Mouse (Mus musculus): ENCODE data around the gene Gm6309. TPM values are rescaled to one million over a fixed set of nuclear protein-coding genes. Genes with fewer than 3 reads are reported as not detected.
A peak's percentile ranks its signal among the peaks of the same experiment; 100 is the strongest.
"Not testable (repeated sequence)": the region's sequence is repeated elsewhere in the genome, so short reads cannot be mapped to it uniquely, and the experiment has no call there.

Gene Gm6309
- not detected for total RNA-seq (2021)

DNA sequence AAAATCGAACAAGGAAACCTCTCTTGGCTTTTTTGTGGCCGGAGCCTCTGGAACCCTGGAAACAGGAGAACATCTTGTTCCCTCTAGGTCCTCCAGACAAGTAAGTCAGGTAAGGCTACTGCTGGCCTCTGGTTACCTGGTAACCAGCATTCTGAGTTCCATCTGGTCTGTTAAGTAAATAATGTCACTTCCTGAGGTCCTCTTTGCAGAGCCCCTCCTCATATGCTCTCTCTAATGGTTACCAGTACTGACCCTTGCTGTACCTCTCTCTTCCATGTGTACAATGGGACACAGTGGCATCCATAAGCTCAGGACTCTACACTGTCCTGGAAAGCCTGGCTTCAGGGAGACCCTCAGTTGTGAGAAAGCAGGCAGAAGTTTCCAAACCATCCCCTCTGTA, at the start of gene Gm6309:
Gm6309 (minus strand) TSS at position 101 of the 400 bp plus-strand sequence.
- intact Hi-C loops (cut with DNase I); DNase-seq (ENCODE audit: low spot score in 2 of 2): not testable (repeated sequence)

DNA sequence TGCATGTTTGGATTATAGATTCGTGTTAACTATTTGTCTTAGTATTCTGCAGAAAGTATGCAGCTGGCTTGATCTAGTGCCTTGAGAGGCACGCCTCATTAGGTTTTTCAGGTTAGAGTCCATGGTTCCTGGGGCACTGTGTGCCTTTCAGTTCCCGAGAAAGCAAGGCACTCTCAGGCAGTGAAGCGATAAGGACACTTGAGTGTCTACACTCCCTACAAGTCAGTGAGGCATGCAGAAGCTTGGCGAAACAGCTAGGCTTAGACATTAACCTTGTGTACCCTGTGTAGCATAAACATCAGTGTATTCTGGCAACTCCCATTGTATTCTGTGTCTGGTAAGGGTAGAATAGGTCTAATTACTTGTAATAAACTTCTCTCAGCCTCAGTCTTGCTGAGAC, 35.0 kb upstream of the Gm6309 start:
- no peak for DNase-seq (ENCODE audit: low spot score in 2 of 2)
- intact Hi-C loops (cut with DNase I), result no loop called here

DNA sequence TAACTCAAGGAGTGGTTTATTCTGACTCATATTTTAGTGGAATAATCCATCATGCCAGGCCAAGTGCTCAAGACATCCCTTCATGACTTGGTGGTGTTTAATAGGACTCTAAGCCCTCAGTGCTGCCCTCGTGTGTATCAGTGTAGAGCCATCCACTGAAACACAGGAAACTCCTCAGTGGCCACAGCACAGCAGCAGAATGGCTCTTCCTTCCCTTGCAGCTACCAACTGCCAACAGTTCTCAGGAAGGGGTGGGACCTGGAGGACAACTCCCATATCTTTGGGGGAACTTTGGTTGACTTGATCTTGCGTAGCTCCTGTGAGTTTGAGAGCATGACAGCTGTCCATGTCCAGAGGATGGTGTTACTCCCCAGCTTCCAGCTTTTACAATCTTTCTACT, 33.4 kb upstream of the Gm6309 start:
- no peak for DNase-seq (ENCODE audit: low spot score in 2 of 2)
- intact Hi-C loops (cut with DNase I), result no loop called here

DNA sequence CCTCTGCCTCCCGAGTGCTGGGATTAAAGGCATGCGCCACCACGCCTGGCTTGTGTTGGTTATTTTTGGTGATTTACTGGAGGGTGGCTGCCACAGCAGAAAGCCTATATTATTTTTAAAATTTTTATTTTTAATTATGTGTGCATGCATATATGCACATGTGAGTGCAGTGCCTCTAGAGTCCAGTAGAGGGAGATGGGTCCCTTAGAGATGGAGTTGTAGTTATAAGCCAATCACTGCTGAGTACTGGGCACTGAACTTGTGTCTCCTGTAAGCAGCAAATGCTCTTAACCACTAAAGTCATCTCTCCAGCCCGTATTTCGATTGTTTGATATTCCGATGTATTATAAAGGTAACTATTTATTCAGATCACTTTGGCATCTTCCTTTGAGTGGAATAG, 30.1 kb upstream of the Gm6309 start:
- intact Hi-C loops (cut with DNase I), result no loop called here
- no peak for DNase-seq (ENCODE audit: low spot score in 2 of 2)

DNA sequence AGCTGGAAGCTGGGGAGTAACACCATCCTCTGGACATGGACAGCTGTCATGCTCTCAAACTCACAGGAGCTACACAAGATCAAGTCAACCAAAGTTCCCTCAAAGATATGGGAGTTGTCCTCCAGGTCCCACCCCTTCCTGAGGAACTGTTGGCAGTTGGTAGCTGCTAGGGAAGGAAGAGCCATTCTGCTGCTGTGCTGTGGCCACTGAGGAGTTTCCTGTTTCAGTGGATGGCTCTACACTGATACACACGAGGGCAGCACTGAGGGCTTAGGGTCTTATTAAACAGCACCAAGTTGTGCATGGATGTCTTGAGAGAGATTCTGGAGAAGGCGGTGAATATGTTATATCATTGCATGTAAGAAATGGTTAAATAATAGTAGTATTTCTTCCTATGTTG, 29.0 kb upstream of the Gm6309 start:
- DNase-seq (ENCODE audit: low spot score in 2 of 2), result no peak
- intact Hi-C loops (cut with DNase I), result no loop called here

DNA sequence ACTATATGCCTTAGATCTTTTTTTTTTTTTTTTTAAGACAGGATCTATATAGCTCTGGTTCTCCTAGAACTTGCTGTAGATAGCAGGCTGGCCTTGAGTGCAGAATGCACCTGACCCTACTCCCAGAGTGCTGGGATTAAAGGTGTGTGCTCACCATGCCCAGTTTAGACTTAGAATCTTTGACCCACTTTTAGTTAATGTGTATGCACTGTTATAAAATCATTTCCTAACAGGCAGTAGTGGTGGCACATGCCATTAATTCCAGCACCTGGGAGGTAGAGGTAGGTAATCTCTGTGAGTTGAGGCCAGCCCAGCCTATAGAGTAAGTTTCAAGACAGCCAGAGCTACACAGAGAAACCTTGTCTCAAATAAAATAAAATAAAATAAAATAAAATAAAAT, 28.6 kb upstream of the Gm6309 start:
- DNase-seq (ENCODE audit: low spot score in 2 of 2), result no peak
- intact Hi-C loops (cut with DNase I), result no loop called here

DNA sequence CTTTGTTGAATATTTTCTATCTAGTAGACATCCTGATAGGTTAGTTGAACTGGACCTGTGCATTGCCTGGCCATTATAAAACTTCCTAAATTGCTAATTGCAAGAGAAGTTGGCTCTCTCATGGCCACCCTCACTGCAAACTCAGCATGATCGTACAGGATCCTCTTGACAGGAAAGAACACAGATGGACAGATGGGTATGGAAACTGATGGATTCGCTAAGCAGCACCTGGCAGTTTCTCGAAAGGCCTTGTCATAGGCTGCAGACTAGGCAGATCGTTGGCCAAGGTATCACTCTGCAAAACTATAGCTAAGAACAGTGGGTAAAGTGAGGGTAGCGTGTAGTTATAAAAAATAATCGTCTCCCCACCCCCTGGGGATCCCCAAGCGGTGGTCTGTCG, 22.8 kb upstream of the Gm6309 start:
- DNase-seq (ENCODE audit: low spot score in 2 of 2), result no peak
- intact Hi-C loops (cut with DNase I), result no loop called here

DNA sequence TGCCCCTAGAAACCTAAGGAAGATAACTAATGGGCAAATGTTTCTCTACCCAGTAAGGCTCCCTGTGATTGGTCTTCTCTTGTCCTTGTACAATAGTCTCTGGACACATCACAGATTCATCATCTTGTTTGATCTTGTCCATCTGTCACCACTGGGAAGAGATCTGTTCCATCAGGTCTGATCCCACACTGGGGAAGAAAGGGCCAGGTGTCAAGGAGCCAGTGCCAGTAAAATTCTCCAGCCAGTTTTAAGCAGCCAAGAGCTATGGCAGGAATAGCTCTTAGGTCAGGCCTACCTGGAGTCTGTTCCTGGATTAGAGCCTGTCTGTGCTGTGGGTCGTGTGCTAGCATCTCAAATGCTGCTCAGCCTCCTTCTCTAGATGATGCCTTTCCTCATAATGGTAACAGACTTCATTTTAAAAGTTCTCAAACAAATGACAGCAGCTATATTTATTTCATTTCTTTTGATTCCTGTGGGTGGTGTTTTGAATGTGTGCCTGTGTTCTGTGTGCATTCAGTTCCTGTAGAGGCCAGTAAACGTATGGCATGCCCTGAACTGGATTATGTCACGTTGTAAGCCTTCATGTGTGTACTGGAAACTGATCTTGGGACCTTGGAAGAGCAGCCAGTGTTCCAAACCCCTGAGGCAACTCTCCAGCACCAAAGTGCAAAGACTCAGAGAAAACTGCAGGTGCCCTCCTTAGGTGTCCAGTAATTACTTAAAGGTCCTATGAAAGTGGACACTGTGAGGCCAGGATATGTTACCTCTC, 20.2 kb upstream of the Gm6309 start:
- intact Hi-C loops (cut with DNase I), result no loop called here
- DNase-seq (ENCODE audit: low spot score in 2 of 2), result no peak

DNA sequence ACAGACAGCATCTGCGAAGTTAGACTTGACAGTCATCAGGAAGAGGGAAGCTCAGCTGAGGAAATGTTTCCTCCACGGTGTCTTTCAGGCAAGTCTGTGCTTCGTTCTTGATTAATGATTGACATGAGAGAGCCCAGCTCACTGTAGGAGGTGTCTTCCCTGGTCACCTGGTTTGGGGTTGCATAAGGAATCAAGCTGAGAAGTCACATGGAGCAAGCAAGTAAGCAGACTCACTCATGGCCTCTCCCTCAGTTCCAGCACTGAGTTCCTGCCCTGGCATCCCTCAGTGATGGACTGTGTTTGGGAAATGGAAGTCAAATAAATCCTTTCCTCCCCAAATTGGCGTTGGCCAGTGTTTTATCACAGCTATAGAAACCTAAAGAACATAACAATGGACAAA, 19.6 kb upstream of the Gm6309 start:
- intact Hi-C loops (cut with DNase I), result no loop called here
- no peak for DNase-seq (ENCODE audit: low spot score in 2 of 2)

DNA sequence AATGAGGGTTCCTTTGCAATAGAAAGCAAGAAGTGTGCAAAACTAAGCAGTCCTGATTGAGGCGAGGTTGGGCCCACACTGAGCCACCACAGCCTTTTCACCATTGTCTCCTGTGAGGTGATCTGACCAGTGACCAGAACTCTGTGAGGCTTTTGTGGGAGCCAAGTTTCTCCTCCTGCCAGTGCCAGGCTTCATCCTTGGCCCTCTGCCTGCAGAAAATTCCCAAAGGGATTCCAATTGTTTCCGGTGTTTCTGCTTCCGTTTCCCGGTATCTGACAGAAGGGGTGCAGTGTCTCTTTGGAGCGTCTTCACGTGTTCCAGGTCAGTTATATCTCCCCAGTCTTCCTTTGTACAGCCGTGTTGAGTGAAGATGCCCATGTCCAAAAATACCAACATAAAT, 18.2 kb upstream of the Gm6309 start:
- no peak for DNase-seq (ENCODE audit: low spot score in 2 of 2)
- intact Hi-C loops (cut with DNase I), result loop anchor here (5.0 kb wide), 2 partner anchors 114 to 284 kb away; no protein-coding TSS in a partner anchor

DNA sequence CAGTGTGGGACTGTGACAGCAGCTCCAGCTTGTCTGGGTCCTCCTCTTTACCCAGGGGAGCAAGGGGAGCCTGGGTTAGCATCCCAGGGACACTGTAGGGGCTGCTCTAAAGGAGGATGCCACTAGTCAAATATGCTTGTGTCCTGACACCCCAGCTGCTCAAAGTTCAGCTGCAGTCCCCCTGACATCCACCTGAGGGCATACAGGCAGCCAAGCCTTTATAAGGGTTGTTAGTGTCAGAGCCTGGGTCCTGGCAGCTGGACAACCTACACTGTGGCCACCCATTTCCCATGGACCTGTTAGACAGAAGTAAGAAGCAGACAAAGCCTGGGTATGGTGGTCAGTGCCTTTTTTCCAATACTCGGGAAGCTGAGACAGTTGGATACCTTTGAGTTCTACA, 17.6 kb upstream of the Gm6309 start:
- intact Hi-C loops (cut with DNase I), result loop anchor here (5.0 kb wide), 2 partner anchors 114 to 284 kb away; no protein-coding TSS in a partner anchor

DNA sequence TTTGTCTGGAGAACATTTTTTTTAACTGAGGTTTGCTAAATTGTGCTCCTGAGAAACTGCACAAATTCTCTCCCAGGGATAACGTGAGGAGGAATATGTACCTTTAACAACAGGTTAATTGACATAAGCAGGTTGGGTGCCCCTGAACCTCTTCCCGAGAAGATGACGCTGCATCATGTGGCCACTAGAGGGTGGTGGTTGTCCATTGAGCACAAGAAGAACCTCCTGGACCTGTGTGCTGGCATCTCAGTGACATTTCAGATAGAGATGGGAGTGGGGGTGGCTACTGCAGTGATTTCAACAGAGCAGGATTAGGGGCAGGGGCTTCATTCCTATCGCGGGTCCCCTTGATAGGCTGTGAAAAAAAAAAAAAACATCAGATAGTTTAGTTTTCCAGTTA, 16.9 kb upstream of the Gm6309 start:
- peak; percentile 56 to 73 for DNase-seq (ENCODE audit: low spot score in 2 of 2)
- intact Hi-C loops (cut with DNase I), result loop anchor here (5.0 kb wide), 2 partner anchors 115 to 285 kb away; no protein-coding TSS in a partner anchor

More for the DNA sequence above, 17.6 kb upstream of the Gm6309 start:
- no peak for DNase-seq (ENCODE audit: low spot score in 2 of 2)

DNA sequence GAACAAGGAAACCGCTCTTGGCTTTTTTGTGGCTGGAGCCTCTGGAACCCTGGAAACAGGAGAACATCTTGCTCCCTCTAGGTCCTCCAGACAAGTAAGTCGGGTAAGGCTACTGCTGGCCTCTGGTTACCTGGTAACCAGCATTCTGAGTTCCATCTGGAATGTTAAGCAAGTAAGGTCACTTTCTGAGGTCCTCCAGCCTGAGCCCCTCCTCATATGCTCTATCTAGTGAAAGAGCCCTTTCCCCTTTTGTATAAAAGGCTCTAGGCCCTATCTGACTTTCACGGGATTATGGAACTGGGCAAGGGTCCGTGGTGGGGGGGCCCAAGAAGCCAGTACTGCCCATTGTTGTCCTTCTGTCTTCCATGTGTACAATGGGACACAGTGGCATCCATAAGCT, 14.7 kb upstream of the Gm6309 start, which contains the start of gene 1700001J03Rik:
1700001J03Rik (minus strand) TSS at position 101 of the 400 bp plus-strand sequence.
- intact Hi-C loops (cut with DNase I), result loop anchor here (5.0 kb wide), 2 partner anchors 117 to 287 kb away; no protein-coding TSS in a partner anchor
- DNase-seq (ENCODE audit: low spot score in 2 of 2), result not testable (repeated sequence)

DNA sequence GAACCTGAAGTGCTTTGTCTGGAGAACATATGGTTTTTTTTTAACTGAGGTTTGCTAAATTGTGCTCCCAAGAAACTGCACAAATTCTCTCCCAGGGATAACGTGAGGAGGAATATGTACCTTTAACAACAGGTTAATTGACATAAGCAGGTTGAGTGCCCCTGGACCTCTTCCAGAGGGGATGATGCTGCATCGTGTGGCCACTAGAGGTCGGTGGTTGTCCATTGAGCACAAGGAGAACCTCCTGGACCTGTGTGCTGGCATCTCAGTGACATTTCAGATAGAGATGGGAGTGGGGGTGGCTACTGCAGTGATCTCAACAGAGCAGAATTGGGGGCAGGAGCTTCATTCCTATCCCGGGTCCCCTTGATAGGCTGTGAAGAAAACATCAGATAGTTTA, 2.2 kb upstream of the Gm6309 start:
- peak in 1 of 2 experiments; percentile 3 for DNase-seq (ENCODE audit: low spot score in 2 of 2)
- intact Hi-C loops (cut with DNase I), result not testable (repeated sequence)

DNA sequence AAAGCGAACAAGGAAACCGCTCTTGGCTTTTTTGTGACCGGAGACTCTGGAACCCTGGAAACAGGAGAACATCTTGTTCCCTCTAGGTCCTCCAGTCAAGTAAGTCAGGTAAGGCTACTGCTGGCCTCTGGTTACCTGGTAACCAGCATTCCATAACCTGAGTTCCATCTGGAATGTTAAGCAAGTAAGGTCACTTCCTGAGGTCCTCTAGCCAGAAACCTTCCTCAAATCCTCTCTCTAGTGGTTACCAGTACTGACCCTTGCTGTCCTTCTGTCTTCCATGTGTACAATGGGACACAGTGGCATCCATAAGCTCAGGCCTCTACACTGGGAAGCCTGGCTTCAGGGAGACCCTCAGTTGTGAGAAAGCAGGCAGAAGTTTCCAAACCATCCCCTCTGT, 10.1 kb downstream of the Gm6309 start, which contains the start of gene Gm5565:
Gm5565 (minus strand) TSS at position 101 of the 400 bp plus-strand sequence.
- DNase-seq (ENCODE audit: low spot score in 2 of 2); intact Hi-C loops (cut with DNase I): not testable (repeated sequence)

DNA sequence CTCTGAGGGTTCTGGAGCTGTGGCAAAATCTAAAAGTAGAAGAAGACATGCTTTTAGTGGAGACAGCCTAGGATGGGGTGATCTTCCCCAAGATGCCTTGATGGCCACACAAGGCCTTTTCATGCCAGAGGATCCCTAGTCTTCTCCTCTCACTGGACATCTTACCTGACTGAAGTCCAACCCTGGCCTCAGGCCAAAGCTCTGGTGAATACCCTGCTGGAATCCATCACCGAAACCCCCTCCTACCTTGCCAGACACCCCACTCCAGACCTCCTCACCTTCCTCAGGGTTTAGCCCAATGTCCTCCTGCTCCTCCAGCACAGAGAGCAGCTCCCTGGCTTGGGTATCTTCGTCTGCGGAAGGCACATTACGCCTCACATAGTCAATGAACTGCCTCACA, 12.2 kb downstream of the Gm6309 start:
- DNase-seq (ENCODE audit: low spot score in 2 of 2); intact Hi-C loops (cut with DNase I): not testable (repeated sequence)

DNA sequence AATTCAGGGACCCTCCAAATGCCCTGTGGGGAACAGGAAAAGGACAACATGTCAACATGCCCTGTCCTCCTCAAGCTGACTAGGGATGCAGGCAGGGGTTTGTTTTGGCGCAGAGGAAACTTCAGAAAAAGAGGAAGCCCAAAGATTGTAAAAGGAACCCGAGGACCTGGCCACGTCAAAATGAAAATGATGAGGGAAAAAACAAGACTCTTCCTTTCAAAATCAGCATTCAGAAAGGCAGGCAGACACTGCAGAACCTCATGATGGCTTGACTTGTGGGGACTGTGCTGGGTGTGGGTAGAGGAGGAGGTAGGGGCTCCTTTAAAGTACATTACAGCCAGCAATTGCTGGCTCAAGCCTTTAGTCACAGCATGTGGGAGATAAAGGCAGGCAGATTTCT, 20.1 kb downstream of the Gm6309 start:
- intact Hi-C loops (cut with DNase I), result no loop called here
- DNase-seq (ENCODE audit: low spot score in 2 of 2), result no peak

DNA sequence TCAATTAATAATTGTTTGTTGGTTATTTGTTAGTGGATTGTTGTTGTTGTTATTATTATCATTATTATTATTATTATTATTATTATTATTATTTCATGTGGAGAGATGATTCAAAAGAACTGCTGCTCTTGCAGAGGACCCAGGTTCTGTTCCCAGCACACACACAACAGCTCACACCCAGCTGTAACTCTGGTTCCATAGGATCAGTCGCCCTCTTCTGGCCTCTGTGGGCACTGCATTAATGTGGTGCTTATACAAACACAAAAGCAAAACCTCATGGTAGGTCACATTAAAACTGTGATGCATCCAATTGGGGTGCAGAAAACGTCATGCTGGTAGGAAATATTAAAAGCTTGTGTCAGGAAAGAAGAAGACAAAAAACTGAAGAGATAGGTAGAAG, 22.6 kb downstream of the Gm6309 start:
- intact Hi-C loops (cut with DNase I), result no loop called here
- no peak for DNase-seq (ENCODE audit: low spot score in 2 of 2)
